Mouse (Mus musculus): ENCODE measurements around the gene Tdpoz1.
"Not testable (repeated sequence)": the region's sequence is repeated elsewhere in the genome, so short reads cannot be mapped to it uniquely, and the experiment has no call there.

Tdpoz1 gene

DNA sequence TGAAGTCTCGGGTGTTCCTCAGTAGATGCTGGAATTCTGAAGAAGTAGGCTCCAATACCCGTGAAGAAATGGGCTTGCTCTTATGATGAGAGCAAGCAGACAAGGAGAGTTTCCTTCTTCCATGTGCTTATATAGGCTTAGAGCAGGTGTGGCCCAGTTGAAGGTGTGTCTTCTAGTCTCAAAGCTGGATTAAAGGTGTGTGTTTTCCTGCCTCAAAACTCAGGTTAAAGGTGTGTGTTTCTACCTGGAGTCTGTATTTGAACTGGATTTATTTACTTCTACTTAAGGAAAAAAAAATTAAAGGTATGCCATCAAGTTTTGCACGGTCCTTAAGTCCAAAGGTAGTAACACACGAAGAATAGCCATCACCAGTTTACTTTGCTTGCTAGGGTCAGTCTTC, at the start of gene Tdpoz1:
Gene Tdpoz1 (minus strand): TSS at position 101 of the 400 bp plus-strand sequence.
- not testable (repeated sequence) for DNase-seq

DNA sequence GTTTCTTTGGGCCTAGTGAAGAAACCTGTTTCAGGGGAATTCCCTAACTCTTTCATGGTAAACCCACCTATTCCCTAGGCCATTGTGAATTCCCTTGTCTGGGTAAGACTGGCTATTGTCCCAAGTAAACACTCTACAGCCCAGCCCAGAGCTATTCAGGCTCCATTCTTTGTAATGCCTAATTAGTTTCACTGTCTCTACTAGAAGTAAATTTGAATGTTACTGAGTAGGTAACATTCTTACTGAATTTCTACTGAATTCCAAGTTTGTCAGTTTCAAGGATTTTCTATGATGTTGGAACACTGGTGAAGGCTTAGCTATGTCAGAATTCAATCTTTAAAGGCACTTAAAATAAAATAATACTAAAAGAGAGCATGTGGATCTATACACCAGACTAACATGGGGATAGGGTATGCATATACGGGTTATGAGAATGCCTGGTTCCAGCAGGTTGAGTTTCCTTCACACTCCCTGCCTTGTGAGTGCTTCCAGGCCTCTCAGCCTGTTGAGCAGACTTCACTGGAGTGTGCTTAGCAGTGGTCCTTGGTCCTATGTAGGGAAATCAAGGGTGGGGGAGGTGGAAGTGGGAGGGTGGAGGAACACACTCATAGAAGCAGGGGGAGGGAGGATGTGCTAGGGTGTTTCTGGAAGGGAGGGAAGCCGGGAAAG, 33.0 kb upstream of the Tdpoz1 start:
- DNase-seq, result not testable (repeated sequence)

DNA sequence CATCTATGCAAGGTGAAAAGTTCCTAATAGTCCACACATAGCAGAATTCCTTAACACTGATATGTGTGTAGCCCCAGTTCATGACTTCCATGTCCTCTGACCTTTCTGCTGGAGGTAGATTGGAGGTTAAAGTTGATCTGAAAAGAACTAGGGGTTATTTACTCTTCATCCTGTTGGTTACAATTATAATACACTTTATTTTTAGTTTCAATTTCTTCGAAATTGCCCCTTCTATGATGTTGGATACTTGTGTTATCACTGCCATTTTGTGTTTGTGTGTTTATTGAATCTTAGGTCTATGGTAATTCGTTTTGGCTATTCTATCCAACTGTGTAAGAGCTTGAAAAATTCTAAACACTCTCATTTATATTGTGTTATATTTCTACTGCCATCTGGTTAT, 16.9 kb upstream of the Tdpoz1 start, which contains the start of gene Gm37596:
Gene Gm37596 (minus strand): TSS at position 101 of the 400 bp plus-strand sequence.
- not testable (repeated sequence) for DNase-seq

GRCm38 (mm10) chr3:93670805-93671503, 5.2 kb downstream of the Tdpoz1 start:
- not testable (repeated sequence) for DNase-seq

- DNase-seq, result no peak
These were observed 21.9 kb downstream of the Tdpoz1 start for GRCm38 (mm10) chr3:93654260-93654659.

DNA sequence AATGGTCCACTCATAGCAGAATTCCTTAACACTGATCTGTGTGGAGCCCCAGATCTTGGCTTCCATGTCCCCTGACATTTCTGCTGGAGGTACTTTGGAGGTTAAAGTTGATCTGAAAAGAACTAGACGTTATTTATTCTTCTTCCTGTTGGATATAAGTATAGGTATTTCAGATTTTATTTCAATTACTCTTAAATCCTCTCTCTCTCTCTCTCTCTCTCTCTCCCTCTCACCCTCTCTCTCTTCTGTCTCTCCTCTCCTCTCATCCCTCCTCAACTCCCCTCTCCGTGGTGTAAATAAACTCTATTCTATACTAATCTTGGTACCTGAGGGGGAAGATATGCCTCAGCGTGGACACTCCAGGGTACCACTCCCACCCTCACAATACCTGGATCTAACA, 23.5 kb downstream of the Tdpoz1 start, which contains the start of gene Tdpoz2:
Gene Tdpoz2 (minus strand): TSS at position 101 of the 400 bp plus-strand sequence.
- no peak for DNase-seq

GRCm38 (mm10) chr3:93630917-93631714, 45.0 kb downstream of the Tdpoz1 start:
- DNase-seq, result not testable (repeated sequence)
